Mouse (Mus musculus): Measurements from ENCODE around the gene Zfp319. TPM values are rescaled to one million over a fixed set of nuclear protein-coding genes. Genes with fewer than 3 reads are reported as not detected.

Gene Zfp319
- polyA plus RNA-seq, 1 experiment from 2014 or later, result 7.7 TPM

- no peaks in the 10 kb centered on the region for H3K9me3 ChIP-seq (ENCODE audit: control insufficient read depth, low read length)
- H3K36me3 ChIP-seq (ENCODE audit: control insufficient read depth, insufficient read depth, low read length), result no peaks in the 10 kb centered on the region
- WGBS, result 2% methylated on average over 61 of the region's 62 CpGs
- H3K4me1 ChIP-seq (replicated peaks; ENCODE audit: control insufficient read depth, insufficient read depth, low read length), result peaks cover 10% of the 10 kb centered on the region; the same call in 1 of the 2 replicates
- peak overlapping the region; percentile 85 for H3K27ac ChIP-seq (ENCODE audit: low read depth)
- H3K9ac ChIP-seq (ENCODE audit: low read length), result peak overlapping the region; percentile 80
- DNase-seq (ENCODE audit: low spot score), result peak; percentile 84
- peak overlapping the region; percentile 90 for H3K4me2 ChIP-seq (ENCODE audit: low read length)
- H3K4me3 ChIP-seq (ENCODE audit: low read depth, low read length), result peak overlapping the region; percentile 79
- peak; percentile 36; the same call in 1 of the 2 replicates for ATAC-seq (replicated peaks; ENCODE audit: low FRiP score, low TSS enrichment, low read depth)
- no peaks in the 10 kb centered on the region; the same call in 1 of the 2 replicates for H3K27me3 ChIP-seq (replicated peaks; ENCODE audit: control insufficient read depth, insufficient read depth, low read length)
These were observed 21.4 kb upstream of the Zfp319 start for GRCm38 (mm10) chr8:95352871-95353866.

GRCm38 (mm10) chr8:95352151-95352870, 20.6 kb upstream of the Zfp319 start, which contains the start of gene Mmp15:
TSS of gene Mmp15 (plus strand) at chr8:95352268.
- peak; percentile 85 for ATAC-seq (replicated peaks; ENCODE audit: low FRiP score, low TSS enrichment, low read depth)
- peaks cover 10% of the 10 kb centered on the region; the same call in 1 of the 2 replicates for H3K4me1 ChIP-seq (replicated peaks; ENCODE audit: control insufficient read depth, insufficient read depth, low read length)
- H3K27me3 ChIP-seq (replicated peaks; ENCODE audit: control insufficient read depth, insufficient read depth, low read length), result no peaks in the 10 kb centered on the region; the same call in 1 of the 2 replicates

GRCm38 (mm10) chr8:95351461-95351860, 19.7 kb upstream of the Zfp319 start:
- Histone ChIP-seq H3K36me3 (ENCODE audit: control insufficient read depth, insufficient read depth, low read length) (no peaks in the 10 kb centered on the region), H3K27ac (ENCODE audit: low read depth) (peak overlapping the region; percentile 85), H3K9ac (ENCODE audit: low read length) (peak overlapping the region; percentile 80; the same call in 1 of the 2 replicates), H3K4me1 (replicated peaks; ENCODE audit: control insufficient read depth, insufficient read depth, low read length) (peaks cover 14% of the 10 kb centered on the region; the same call in 1 of the 2 replicates), H3K27me3 (replicated peaks; ENCODE audit: control insufficient read depth, insufficient read depth, low read length) (no peaks in the 10 kb centered on the region; the same call in 1 of the 2 replicates), H3K4me2 (ENCODE audit: low read length) (peak overlapping the region; percentile 90), H3K9me3 (ENCODE audit: control insufficient read depth, low read length) (no peaks in the 10 kb centered on the region), H3K4me3 (ENCODE audit: low read depth, low read length) (peak overlapping the region; percentile 79)
- ATAC-seq (replicated peaks; ENCODE audit: low FRiP score, low TSS enrichment, low read depth), result peak; percentile 40
- peak; percentile 77 for DNase-seq (ENCODE audit: low spot score)
- under 1% methylated on average over 15 of the region's 15 CpGs for WGBS

More at GRCm38 (mm10) chr8:95352151-95352870, 20.6 kb upstream of the Zfp319 start, which contains the start of gene Mmp15:
- H3K27ac ChIP-seq (ENCODE audit: low read depth), result peak within 1 kb of the TSS; percentile 85
- H3K9ac ChIP-seq (ENCODE audit: low read length), result peak within 1 kb of the TSS; percentile 80
- 0% methylated on average over 78 of the region's 80 CpGs for WGBS
- peak within 1 kb of the TSS; percentile 90 for H3K4me2 ChIP-seq (ENCODE audit: low read length)
- DNase-seq (ENCODE audit: low spot score), result peak; percentile 88
- H3K36me3 ChIP-seq (ENCODE audit: control insufficient read depth, insufficient read depth, low read length), result no peaks in the 10 kb centered on the region
- no peaks in the 10 kb centered on the region for H3K9me3 ChIP-seq (ENCODE audit: control insufficient read depth, low read length)
- H3K4me3 ChIP-seq (ENCODE audit: low read depth, low read length), result peak within 1 kb of the TSS; percentile 79

GRCm38 (mm10) chr8:95348811-95349630, 17.3 kb upstream of the Zfp319 start:
- ATAC-seq (replicated peaks; ENCODE audit: low FRiP score, low TSS enrichment, low read depth) (no peak), DNase-seq (ENCODE audit: low spot score) (no peak)
- Histone ChIP-seq H3K9ac (ENCODE audit: low read length) (no peak overlapping the region), H3K27ac (ENCODE audit: low read depth) (0 out of 2 replicates have a peak overlapping the region, but pooled peaks have one; percentile 27), H3K36me3 (ENCODE audit: control insufficient read depth, insufficient read depth, low read length) (peaks cover 17% of the 10 kb centered on the region), H3K4me3 (ENCODE audit: low read depth, low read length) (no peak overlapping the region), H3K4me1 (replicated peaks; ENCODE audit: control insufficient read depth, insufficient read depth, low read length) (peaks cover 14% of the 10 kb centered on the region; the same call in 1 of the 2 replicates), H3K27me3 (replicated peaks; ENCODE audit: control insufficient read depth, insufficient read depth, low read length) (no peaks in the 10 kb centered on the region; the same call in 1 of the 2 replicates), H3K4me2 (ENCODE audit: low read length) (no peak overlapping the region), H3K9me3 (ENCODE audit: control insufficient read depth, low read length) (no peaks in the 10 kb centered on the region)
- 45% methylated on average over 19 of the region's 19 CpGs for WGBS

- Histone ChIP-seq H3K9me3 (ENCODE audit: control insufficient read depth, low read length) (no peaks in the 10 kb centered on the region), H3K4me2 (ENCODE audit: low read length) (no peak overlapping the region), H3K4me3 (ENCODE audit: low read depth, low read length) (no peak overlapping the region), H3K27me3 (replicated peaks; ENCODE audit: control insufficient read depth, insufficient read depth, low read length) (no peaks in the 10 kb centered on the region), H3K36me3 (ENCODE audit: control insufficient read depth, insufficient read depth, low read length) (peaks cover 23% of the 10 kb centered on the region), H3K9ac (ENCODE audit: low read length) (no peak overlapping the region), H3K4me1 (replicated peaks; ENCODE audit: control insufficient read depth, insufficient read depth, low read length) (peaks cover 8% of the 10 kb centered on the region; the same call in 1 of the 2 replicates), H3K27ac (ENCODE audit: low read depth) (no peak overlapping the region)
- ATAC-seq (replicated peaks; ENCODE audit: low FRiP score, low TSS enrichment, low read depth) (no peak), DNase-seq (ENCODE audit: low spot score) (no peak)
- WGBS, result 86% methylated on average over 2 of the region's 2 CpGs
These were observed 16.6 kb upstream of the Zfp319 start for GRCm38 (mm10) chr8:95348356-95348755.

GRCm38 (mm10) chr8:95346643-95347545, 15.1 kb upstream of the Zfp319 start:
- peak; percentile 90 for DNase-seq (ENCODE audit: low spot score)
- no peaks in the 10 kb centered on the region for H3K27me3 ChIP-seq (replicated peaks; ENCODE audit: control insufficient read depth, insufficient read depth, low read length)
- H3K27ac ChIP-seq (ENCODE audit: low read depth), result no peak overlapping the region
- H3K36me3 ChIP-seq (ENCODE audit: control insufficient read depth, insufficient read depth, low read length), result peaks cover 27% of the 10 kb centered on the region
- H3K9me3 ChIP-seq (ENCODE audit: control insufficient read depth, low read length), result no peaks in the 10 kb centered on the region
- no peak overlapping the region for H3K4me2 ChIP-seq (ENCODE audit: low read length)
- peak; percentile 29; the same call in 1 of the 2 replicates for ATAC-seq (replicated peaks; ENCODE audit: low FRiP score, low TSS enrichment, low read depth)
- 22% methylated on average over 8 of the region's 8 CpGs for WGBS
- H3K4me3 ChIP-seq (ENCODE audit: low read depth, low read length), result no peak overlapping the region
- H3K9ac ChIP-seq (ENCODE audit: low read length), result no peak overlapping the region
- H3K4me1 ChIP-seq (replicated peaks; ENCODE audit: control insufficient read depth, insufficient read depth, low read length), result peaks cover 7% of the 10 kb centered on the region; the same call in 1 of the 2 replicates

- peaks cover 38% of the 10 kb centered on the region for H3K36me3 ChIP-seq (ENCODE audit: control insufficient read depth, insufficient read depth, low read length)
- no peaks in the 10 kb centered on the region for H3K27me3 ChIP-seq (replicated peaks; ENCODE audit: control insufficient read depth, insufficient read depth, low read length)
- H3K9me3 ChIP-seq (ENCODE audit: control insufficient read depth, low read length), result no peaks in the 10 kb centered on the region
- no peak overlapping the region for H3K9ac ChIP-seq (ENCODE audit: low read length)
- H3K27ac ChIP-seq (ENCODE audit: low read depth), result no peak overlapping the region
- no peak for ATAC-seq (replicated peaks; ENCODE audit: low FRiP score, low TSS enrichment, low read depth)
- no peak overlapping the region for H3K4me3 ChIP-seq (ENCODE audit: low read depth, low read length)
- H3K4me1 ChIP-seq (replicated peaks; ENCODE audit: control insufficient read depth, insufficient read depth, low read length), result peaks cover 7% of the 10 kb centered on the region; the same call in 1 of the 2 replicates
- DNase-seq (ENCODE audit: low spot score), result no peak
- H3K4me2 ChIP-seq (ENCODE audit: low read length), result no peak overlapping the region
- WGBS, result 78% methylated on average over 6 of the region's 6 CpGs
These were observed 12.9 kb upstream of the Zfp319 start for GRCm38 (mm10) chr8:95344668-95345067.
